Mouse (Mus musculus): ENCODE results near the gene E130208F15Rik.

Gene E130208F15Rik

GRCm38 (mm10) chr7:30335688-30336087 lies 14.1 kb downstream of the E130208F15Rik start:
- in situ Hi-C loops (cut with MboI): no loop called here

DNA sequence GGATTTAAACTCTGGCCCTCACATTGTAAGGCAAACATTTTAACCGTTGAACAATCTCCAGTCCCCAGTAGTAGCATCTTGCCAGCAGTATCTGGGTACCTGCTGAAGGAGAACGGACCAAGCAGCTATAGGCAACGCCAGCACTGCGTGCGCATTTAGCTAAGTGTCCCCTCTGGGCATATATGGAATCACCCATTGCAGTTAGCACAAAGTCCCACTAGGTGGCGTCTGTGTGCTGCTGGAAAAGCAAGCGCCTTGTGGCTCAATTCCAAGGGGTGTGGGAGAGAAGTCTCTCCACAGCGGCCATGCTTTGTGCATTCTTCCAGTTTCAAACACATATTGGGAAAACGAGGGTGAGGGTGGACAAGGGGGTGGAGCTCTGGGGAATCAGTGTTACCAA lies 14.8 kb downstream of the E130208F15Rik start:
- in situ Hi-C loops (cut with MboI): no loop called here

GRCm38 (mm10) chr7:30339432-30340109 lies 18.0 kb downstream of the E130208F15Rik start:
- in situ Hi-C loops (cut with MboI): no loop called here

DNA sequence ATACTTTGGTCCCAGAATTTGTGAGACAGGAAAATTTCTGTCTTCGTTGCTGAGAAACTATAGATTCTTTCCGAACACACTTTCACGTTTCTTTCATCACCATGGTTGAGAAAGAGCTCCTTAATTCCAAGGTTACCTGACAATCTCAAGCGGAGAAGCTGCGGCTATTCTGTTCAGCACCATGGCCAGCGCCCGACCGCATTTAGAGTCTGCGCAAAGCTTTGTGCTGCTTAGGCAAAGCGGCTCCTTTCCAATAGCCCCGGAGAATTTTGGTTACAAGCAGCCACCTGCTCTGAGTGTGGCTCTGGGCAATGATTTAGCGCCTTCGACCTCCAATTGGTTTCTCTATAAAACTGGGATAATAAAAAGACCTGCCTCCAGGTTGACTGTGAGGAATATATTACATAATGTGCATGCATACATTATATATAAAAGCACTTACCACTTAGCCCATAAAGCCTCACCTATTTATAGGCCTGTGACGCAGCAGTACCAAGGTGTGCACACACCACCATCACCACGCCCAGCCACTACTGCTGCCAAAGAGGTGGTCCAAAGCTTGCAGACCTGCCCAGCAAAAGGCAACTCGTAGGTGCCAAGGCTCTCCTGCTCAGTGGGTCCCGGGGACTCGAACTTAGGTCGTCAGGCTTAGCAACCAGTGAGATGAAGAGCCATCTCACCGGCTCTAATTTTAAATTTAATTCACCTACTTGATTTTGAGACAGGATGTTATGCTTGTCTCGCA lies 25.3 kb downstream of the E130208F15Rik start:
- in situ Hi-C loops (cut with MboI): no loop called here

DNA sequence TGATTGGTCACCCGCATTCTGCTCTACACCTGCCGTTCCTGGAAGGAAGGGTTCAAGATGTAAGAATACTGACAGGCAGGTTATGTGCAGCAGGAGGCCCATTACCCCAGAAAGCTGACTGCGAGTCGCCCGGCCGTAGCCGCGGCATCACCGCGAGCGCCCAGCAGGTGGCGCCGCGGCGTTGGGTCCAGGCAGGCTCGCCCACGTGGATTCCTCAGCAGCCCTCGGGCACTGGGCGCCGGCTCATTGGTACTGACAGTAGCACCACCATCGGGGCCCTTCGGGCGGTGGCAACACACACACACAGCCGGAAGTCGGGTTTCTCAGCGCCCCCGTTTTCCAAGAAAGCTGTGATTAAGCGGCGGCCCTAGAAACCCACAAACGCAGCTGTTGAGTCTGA lies 26.3 kb downstream of the E130208F15Rik start:
- in situ Hi-C loops (cut with MboI): no loop called here

DNA sequence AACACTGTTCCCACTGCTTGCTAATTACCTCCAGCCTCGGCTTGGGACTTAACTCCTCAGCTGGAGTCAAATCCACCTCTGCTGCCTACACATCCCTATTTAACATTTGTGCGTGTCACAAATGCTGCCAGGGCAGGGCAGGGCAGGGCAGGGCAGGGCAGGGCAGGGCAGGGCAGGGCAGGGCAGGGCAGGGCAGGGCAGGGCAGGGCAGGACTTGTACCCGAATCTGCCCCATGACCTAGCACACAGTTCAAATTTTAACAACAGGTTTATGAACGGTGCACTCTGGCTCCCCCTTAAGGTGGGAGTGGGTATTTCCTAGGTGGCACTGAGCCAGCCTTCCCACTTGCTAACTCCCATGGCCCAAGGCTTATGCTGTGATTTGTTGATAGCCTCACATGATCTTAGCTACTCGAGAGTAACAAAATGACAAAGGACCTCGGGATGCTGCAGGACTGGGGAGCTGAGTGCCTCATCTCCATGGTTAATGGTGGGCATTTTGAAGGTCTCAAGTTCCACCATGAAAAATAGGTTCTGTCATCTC lies 31.8 kb downstream of the E130208F15Rik start:
- in situ Hi-C loops (cut with MboI): no loop called here

DNA sequence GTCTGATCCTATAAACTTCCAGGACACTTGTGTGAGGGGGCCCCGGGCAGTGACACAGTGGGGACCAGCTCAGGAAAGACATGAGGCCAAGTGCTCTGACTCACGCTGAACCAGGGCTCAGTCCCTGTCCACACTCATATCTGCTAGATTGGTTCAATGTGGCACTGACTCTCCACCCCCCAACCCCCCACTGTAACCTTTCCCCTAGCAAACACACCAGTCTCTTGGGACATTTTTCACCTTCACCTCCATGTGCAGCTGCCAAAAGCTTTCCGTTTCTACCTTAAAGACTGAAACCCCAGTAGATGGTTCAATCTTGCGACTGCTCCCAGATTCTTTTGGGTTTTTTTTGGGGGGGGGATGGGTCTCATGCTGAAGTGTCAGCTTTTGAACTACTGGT lies 32.5 kb downstream of the E130208F15Rik start:
- in situ Hi-C loops (cut with MboI): no loop called here

GRCm38 (mm10) chr7:30358378-30359186 lies 37.0 kb downstream of the E130208F15Rik start:
- in situ Hi-C loops (cut with MboI): no loop called here

- in situ Hi-C loops (cut with MboI): no loop called here
Observed at GRCm38 (mm10) chr7:30359276-30359865, 37.8 kb downstream of the E130208F15Rik start.

DNA sequence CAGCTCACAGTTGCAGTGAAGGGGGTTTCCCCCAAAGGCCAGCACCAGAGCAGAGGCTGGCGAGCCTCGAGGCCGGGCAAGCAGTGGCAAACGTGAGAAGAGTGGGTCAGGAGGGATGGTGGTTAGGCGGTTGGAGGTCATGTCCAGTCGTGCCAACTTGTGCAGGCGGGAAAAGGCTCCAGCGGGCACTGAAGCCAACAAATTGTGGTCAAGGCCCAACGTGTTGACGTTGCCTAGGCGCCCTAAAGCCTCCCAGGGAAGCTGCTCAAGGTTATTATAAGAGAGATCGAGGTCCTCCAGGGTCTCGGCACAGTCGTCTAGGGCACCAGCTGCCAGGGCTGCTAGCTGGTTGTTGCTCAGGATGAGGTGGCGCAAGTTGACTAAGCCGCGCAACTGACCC lies 38.5 kb downstream of the E130208F15Rik start:
- in situ Hi-C loops (cut with MboI): no loop called here

GRCm38 (mm10) chr7:30362652-30363343 lies 41.3 kb downstream of the E130208F15Rik start, which contains the start of gene Lrfn3:
Gene Lrfn3, minus strand, starts transcription at chr7:30362772.
- in situ Hi-C loops (cut with MboI): no loop called here

GRCm38 (mm10) chr7:30363344-30363738 lies 41.8 kb downstream of the E130208F15Rik start:
- in situ Hi-C loops (cut with MboI): no loop called here

DNA sequence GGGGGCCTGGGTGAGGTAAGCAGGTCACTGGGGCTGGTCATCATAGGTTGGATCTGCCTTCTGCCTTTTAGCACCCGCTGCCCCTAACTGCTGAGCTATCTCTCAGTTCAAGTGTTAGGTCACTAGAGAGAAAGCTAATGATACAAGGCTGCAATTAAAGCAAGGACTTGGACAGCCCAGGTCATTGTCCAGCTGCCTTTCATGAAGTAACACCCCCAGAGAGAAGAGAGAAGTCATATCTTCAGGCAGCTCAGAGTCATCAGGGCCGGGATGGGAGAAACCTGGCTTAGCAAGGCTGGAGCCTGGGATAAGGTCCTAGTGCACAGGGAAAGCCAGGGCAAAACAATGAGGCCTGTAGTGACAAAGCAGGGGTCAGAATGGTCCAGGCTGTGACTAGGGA lies 45.9 kb downstream of the E130208F15Rik start:
- in situ Hi-C loops (cut with MboI): no loop called here
